Mouse (Mus musculus) gonadal fat pad, adult 2 months (tissue): Measurements from ENCODE around the gene Spry1. TPM values are rescaled to one million over a fixed set of nuclear protein-coding genes. Genes with fewer than 3 reads are reported as not detected.

Source experiments
- DNase-seq: peaks from one replicate; pipeline ENCODE4 v3.0.0-alpha.2; 2012; ENCODE audit warnings: low read depth
- polyA plus RNA-seq: library from polyadenylated mRNA; depleted of rRNA; stranded (reverse); fragments of >200 nt; gene quantifications from 2 replicates; pipeline ENCODE4 v1.2.3, GENCODE M21; 2012

Spry1 gene
- polyA plus RNA-seq, 1 experiment = 59.4 TPM

DNA sequence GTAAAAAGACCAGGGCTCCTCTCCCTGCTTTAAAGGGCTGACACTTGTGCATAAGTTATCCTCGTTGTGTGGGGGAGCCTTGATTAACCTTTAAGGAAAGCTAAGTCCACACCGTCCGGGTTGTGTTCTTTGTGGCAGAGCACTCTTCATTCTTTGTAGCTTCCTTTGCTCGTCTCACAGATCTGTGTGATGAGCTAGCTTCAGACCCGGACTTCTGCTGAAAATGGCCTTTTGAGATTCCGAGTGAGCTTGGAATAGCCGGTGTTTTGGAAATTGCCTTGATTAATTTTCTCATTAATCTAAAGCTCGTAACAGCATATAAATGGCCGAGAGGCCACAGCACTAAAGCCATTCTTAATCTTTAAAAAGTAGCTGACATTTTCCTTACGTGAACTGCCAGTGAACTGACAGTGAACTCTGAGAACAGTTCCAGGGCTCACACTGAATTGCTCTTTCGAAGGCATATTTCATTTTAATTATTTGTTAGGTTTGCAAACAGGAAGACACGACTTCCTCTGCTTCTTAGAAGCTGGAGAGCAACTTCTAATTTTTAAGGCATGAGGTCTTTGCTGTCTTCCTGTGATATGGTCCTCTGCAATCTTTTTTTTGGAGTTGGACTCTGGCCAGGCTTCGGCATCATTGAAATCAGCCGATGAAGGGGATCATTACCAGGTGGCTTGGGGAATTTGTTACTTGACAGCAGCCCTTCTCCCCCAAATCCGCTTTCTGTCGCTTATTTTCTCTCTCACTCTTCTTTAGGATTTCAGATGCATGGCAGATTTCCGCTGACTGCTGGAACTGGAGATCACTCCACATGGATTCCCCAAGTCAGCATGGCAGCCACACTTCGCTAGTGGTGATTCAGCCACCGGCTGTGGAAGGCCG, 2.3 kb downstream of the Spry1 start:
- no peak for DNase-seq

DNA sequence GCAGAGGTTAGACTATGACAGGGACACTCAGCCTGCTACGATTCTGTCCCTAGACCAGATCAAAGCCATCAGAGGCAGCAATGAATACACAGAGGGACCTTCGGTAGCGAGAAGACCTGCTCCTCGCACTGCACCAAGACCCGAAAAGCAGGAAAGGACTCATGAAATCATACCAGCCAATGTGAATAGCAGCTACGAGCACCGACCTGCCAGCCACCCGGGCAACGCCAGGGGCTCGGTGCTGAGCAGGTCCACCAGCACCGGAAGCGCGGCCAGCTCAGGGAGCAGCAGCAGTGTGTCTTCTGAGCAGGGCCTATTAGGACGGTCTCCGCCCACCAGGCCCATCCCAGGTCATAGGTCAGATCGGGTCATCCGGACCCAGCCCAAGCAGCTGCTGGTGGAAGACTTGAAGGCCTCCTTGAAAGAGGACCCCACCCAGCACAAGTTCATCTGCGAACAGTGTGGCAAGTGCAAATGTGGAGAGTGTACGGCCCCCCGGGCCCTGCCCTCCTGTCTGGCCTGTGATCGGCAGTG, 3.0 kb downstream of the Spry1 start:
- no peak for DNase-seq

- DNase-seq = no peak
Observed at GRCm38 (mm10) chr3:37643411-37643810, 3.7 kb downstream of the Spry1 start.

GRCm38 (mm10) chr3:37643903-37644302, 4.2 kb downstream of the Spry1 start:
- no peak for DNase-seq

- no peak for DNase-seq
Observed at GRCm38 (mm10) chr3:37645061-37645460, 5.3 kb downstream of the Spry1 start.

GRCm38 (mm10) chr3:37646221-37646620, 6.5 kb downstream of the Spry1 start:
- DNase-seq = no peak

- DNase-seq = no peak
Observed at GRCm38 (mm10) chr3:37647225-37647624, 7.5 kb downstream of the Spry1 start.

DNA sequence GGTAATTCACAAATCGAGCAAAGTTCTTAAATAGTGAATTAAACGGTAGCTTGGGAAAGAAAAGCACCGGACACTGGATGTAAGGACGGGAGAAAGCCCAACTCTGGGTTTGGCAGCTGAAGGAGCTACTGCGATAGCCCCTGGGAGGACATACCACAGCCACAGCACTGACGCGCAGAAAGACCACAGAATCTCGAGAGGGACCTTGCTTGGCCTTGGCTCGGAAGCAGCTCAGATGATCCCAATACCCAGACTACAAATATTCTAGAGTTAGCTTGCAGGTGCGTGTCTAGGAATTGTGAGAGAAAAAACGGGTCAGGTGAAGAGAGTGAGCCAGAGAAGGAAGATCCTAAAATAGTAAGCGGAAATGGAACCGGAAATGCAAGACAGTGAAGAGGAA, 8.5 kb downstream of the Spry1 start:
- DNase-seq = no peak

- DNase-seq = no peak
Observed at GRCm38 (mm10) chr3:37649281-37649680, 9.5 kb downstream of the Spry1 start.

GRCm38 (mm10) chr3:37652537-37652936, 12.8 kb downstream of the Spry1 start:
- DNase-seq = no peak

- peak; percentile 23 for DNase-seq
Observed at GRCm38 (mm10) chr3:37653935-37654729, 14.4 kb downstream of the Spry1 start.

GRCm38 (mm10) chr3:37654787-37655186, 15.0 kb downstream of the Spry1 start:
- DNase-seq = no peak

DNA sequence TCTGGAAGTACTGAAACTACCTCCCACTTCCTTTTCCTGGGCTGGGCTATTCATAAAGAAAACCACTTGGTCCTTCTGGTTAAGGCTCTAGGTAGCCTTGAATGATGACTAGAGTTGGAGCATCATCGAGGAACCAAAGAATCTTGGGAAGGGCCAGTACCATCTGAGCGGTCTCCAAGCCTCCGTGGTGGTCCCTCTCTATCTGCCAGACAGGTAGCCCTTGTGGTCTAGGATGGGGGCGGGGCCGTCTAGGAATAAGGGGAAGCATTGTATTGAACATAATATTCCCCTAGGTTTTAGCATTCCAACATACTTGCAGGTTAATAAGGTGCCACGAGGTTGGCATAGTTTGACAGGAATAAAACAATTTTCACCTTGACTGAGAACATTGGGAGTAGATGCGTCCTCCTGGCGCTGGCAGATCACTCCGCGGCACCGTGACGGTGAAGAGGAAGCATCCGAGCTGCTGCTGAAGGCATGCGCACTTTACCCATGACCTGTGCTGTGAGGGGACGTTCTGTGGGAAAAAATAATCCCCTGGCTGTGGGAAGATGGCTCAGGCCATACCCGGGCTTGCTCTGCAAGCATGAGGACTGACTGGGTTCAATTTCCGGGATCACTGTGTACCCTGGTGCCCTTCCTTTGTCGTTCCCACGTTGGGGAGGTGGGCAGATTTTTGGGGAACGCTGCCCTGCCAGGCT, 16.3 kb downstream of the Spry1 start:
- no peak for DNase-seq

- DNase-seq = no peak
Observed at GRCm38 (mm10) chr3:37657009-37657408, 17.3 kb downstream of the Spry1 start.

- no peak for DNase-seq
Observed at GRCm38 (mm10) chr3:37658155-37658554, 18.4 kb downstream of the Spry1 start.

GRCm38 (mm10) chr3:37659621-37660020, 19.9 kb downstream of the Spry1 start:
- no peak for DNase-seq

DNA sequence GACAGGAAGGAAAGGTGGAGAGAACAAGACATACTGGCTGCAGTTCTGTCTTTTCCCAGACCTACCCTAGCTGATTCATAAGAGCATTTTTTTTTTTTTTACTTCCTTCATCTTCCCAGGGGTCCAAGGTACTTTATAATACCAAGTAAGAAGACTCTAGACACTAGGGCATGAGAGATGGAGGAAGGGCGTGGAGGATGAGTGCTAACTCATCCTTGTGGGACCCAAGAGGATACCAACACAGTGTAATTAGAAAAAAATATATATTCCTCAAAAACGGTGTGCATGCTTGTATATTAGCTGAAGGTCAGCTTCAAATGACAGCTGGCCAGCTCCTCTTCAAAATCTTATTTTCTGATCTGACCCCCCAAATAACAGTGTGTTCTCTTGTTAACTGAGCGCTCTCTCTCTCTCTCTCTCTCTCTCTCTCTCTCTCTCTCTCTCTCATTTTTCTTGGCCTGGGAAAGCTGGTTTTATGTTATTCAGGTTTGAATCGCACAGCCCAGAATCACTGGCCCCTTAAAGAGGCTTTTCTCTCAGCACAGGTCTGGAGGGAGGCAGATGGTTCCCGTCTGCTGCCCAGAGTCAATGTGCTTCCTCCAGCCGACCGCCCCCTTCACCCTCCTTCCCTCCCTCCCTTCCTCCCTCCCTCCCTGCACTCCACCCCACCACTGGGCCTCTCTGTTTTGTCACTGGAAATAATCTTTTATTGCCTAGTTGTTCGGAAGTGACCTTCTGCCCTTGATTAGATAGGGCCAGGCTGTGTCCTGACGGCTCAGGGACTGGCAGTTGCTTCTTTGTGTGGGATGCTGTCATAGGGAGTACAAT, 26.8 kb downstream of the Spry1 start:
- no peak for DNase-seq

- DNase-seq = no peak
Observed at GRCm38 (mm10) chr3:37667119-37667467, 27.3 kb downstream of the Spry1 start.

GRCm38 (mm10) chr3:37667736-37668135, 28.0 kb downstream of the Spry1 start:
- no peak for DNase-seq

- DNase-seq = no peak
Observed at GRCm38 (mm10) chr3:37668652-37669051, 28.9 kb downstream of the Spry1 start.

DNA sequence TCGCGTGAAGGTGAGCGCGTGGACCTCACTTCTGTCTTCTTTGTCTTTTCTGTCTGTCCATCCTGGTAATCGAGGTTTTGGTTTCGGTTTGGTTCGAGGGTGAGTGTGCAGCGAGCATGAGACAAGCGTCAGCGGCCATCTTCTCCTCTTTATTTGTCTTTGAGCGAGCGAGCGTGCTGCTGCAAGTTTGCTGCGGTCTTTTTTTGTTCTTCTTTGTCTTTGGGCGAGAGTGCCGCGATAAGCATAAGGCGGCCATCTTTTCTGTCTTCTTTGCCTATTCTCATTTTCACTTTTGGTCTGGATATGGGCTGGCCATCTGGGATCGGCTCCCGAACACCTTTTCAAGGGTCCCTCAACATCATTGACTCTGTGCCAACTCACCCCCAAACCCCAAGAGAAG, 29.4 kb downstream of the Spry1 start:
- DNase-seq = no peak
